ENCODE assay signal across 8 mouse cellular contexts in genomic region chr1:39941237-39942179, GRCm38 (mm10). TPM values are rescaled to one million over a fixed set of nuclear protein-coding genes. Genes with fewer than 3 reads are reported as not detected.
DNase-seq lines count a peak whose midpoint lies in the region; ATAC-seq and TF ChIP-seq lines count a peak whose summit lies in the region.
"Had no signal": no experiment of that assay in that cellular context is flagged by ENCODE, and none has a peak within 500 bp of the region (broad histone marks: within the 10 kb centered on the region; RNA-seq: fewer than 3 reads in every experiment).

No protein-coding gene starts in this region.

- intact Hi-C loops in left cerebral cortex, adult 2 months (cut with DNase I) = no loop called here

- no peak for ATAC-seq in embryonic facial prominence, embryonic 14.5 days (ENCODE audit: low read depth)

- H3K4me1 ChIP-seq in embryonic facial prominence, embryonic 14.5 days (ENCODE audit: control insufficient read depth, insufficient read depth, low read length) = peaks cover 78% of the 10 kb centered on the region

- 0 out of 2 replicates have a peak overlapping the region, but pooled peaks have one; percentile 8 for H3K4me2 ChIP-seq in embryonic facial prominence, embryonic 14.5 days (ENCODE audit: low read depth, low read length)
- H3K4me2 ChIP-seq: heart, embryonic 15.5 days had no signal

- no peak for DNase-seq in left cerebral cortex, adult 2 months (ENCODE audit: extremely low spot score in 1 of 2, low spot score in 2 of 2)
- DNase-seq in left cerebral cortex, adult 8-10 months (ENCODE audit: low spot score in 2 of 2) = no peak
- peak; percentile 78 for DNase-seq in brain, embryonic 14.5 days (ENCODE audit: low read depth)
- no peak for DNase-seq in embryonic facial prominence, embryonic 14.5 days (ENCODE audit: low spot score)
- DNase-seq in naive thymus-derived CD4-positive, alpha-beta T cell, adult 2 months (ENCODE audit: low read depth) = peak; percentile 58
- no peak for DNase-seq in MN1 (ENCODE audit: low spot score)
- no peak for DNase-seq in spleen, adult 12 weeks (ENCODE audit: low spot score)

- WGBS in embryonic facial prominence, embryonic 14.5 days = 60% methylated on average over 10 of the region's 10 CpGs

- no peak overlapping the region for H3K9ac ChIP-seq in embryonic facial prominence, embryonic 14.5 days (ENCODE audit: low read depth, low read length)
- H3K9ac ChIP-seq: heart, embryonic 15.5 days had no signal

- H3K27me3 ChIP-seq in embryonic facial prominence, embryonic 14.5 days (replicated peaks; ENCODE audit: control insufficient read depth, insufficient read depth, low read length) = no peaks in the 10 kb centered on the region
- H3K27me3 ChIP-seq: heart, embryonic 15.5 days had no signal

- no peaks in the 10 kb centered on the region for H3K36me3 ChIP-seq in embryonic facial prominence, embryonic 14.5 days (ENCODE audit: control insufficient read depth, insufficient read depth, low read length)
- H3K36me3 ChIP-seq: heart, embryonic 15.5 days had no signal

- no peak for TF ChIP-seq CTCF in left cerebral cortex, adult 2 months (IDR thresholded peaks at IDR 0.05)
- TF ChIP-seq CTCF in brain, embryonic 14.5 days (IDR thresholded peaks at IDR 0.05; ENCODE audit: borderline replicate concordance, extremely low read depth, insufficient read depth, insufficient read length) = no peak

- H3K4me3 ChIP-seq in left cerebral cortex, adult 2 months = no peak overlapping the region
- no peak overlapping the region for H3K4me3 ChIP-seq in embryonic facial prominence, embryonic 14.5 days (ENCODE audit: low read depth, low read length)
- H3K4me3 ChIP-seq: heart, embryonic 15.5 days had no signal

- no peak for TF ChIP-seq POLR2A in brain, embryonic 14.5 days (IDR thresholded peaks at IDR 0.05; ENCODE audit: borderline replicate concordance, extremely low read depth, insufficient read depth, insufficient read length, poor library complexity, severe bottlenecking)

- no peaks in the 10 kb centered on the region for H3K9me3 ChIP-seq in embryonic facial prominence, embryonic 14.5 days (ENCODE audit: control insufficient read depth, low read length)
- H3K9me3 ChIP-seq: heart, embryonic 15.5 days had no signal

- peak overlapping the region; percentile 90 for H3K27ac ChIP-seq in left cerebral cortex, adult 2 months
- no peak overlapping the region for H3K27ac ChIP-seq in embryonic facial prominence, embryonic 14.5 days (replicated peaks; ENCODE audit: low read depth, low read length)

RNA-seq across cellular contexts. Expression of gene Map4k4, which starts 40.8 kb away (rescaled TPM):
- 100 to 1,000 TPM in 1 of 2 experiments, 10 to 100 TPM in 1; 98.8 to 114 TPM for total RNA-seq in left cerebral cortex, adult 2 months (2021)
- total RNA-seq in left cerebral cortex, adult 8-10 months (2022) = 100 to 1,000 TPM; 101 to 109 (median 108) TPM
- 358 and 424 TPM in 2 replicates for polyA plus RNA-seq in brain, embryonic 14.5 days (2012; rRNA removed)
- polyA plus RNA-seq in embryonic facial prominence, embryonic 14.5 days (2014; fragmentation: Nextera tagmentation; extraction: Ambion mirVana) = 27.8 and 32.4 TPM in 2 replicates

Comparison
In these comparisons a context has a peak if more than half of its experiments do, and no peak if none do; other contexts are left out.
1. DNase-seq: peak in brain, embryonic 14.5 days (single experiment) and naive thymus-derived CD4-positive, alpha-beta T cell, adult 2 months (single experiment); none in left cerebral cortex, adult 2 months (0 of 2), left cerebral cortex, adult 8-10 months (0 of 2), embryonic facial prominence, embryonic 14.5 days (single experiment), MN1 (single experiment) and spleen, adult 12 weeks (single experiment).